Mouse (Mus musculus) T-helper 2 cell (primary cell): ENCODE measurements around the gene Cyp39a1.

Experiments
- in situ Hi-C: fragments of 300-600 bp; cut with MboI, MseI; formaldehyde crosslinking; loops from one replicate; pipeline ENCODE4 v1.15.1; 2025; ENCODE audit warnings: high pct_unique_total_duplicates

The Cyp39a1 gene

GRCm38 (mm10) chr17:43758607-43759259 lies 91.5 kb downstream of the Cyp39a1 start:
- in situ Hi-C loops: no loop called here

GRCm38 (mm10) chr17:43784531-43784930 lies 117.3 kb downstream of the Cyp39a1 start:
- in situ Hi-C loops: no loop called here

- in situ Hi-C loops: no loop called here
Observed at GRCm38 (mm10) chr17:43788222-43788621, 121.0 kb downstream of the Cyp39a1 start.

- in situ Hi-C loops: no loop called here
Observed at GRCm38 (mm10) chr17:43789376-43789775, 122.2 kb downstream of the Cyp39a1 start.

GRCm38 (mm10) chr17:43791751-43792150 lies 124.5 kb downstream of the Cyp39a1 start:
- in situ Hi-C loops: no loop called here

GRCm38 (mm10) chr17:43794731-43795280 lies 127.6 kb downstream of the Cyp39a1 start:
- in situ Hi-C loops: no loop called here
